Mouse (Mus musculus) hindbrain, embryonic 12.5 days (tissue): ENCODE data around the gene Vmn1r30. TPM values are rescaled to one million over a fixed set of nuclear protein-coding genes. Genes with fewer than 3 reads are reported as not detected.

Source experiments
- ATAC-seq: fragments of 200-750 bp; cut with Nextera tagmentation; 2 replicates; pipeline ENCODE4 v1.8.0; 2017; ENCODE audit warnings: moderate TSS enrichment; ENCODE audit not compliant: low FRiP score
- H3K27ac ChIP-seq: fragments of 300-500 bp; sonication (generic); 2 replicates; pipeline ENCODE4 v1.5.1; 2016; ENCODE audit warnings: mild to moderate bottlenecking
- H3K27me3 ChIP-seq: fragments of 300-500 bp; sonication (generic); 2 replicates; pipeline ENCODE4 v1.6.1; 2016; ENCODE audit warnings: mild to moderate bottlenecking
- H3K36me3 ChIP-seq: fragments of 300-500 bp; sonication (generic); 2 replicates; pipeline ENCODE4 v1.6.1; 2016; ENCODE audit warnings: mild to moderate bottlenecking
- H3K4me1 ChIP-seq: fragments of 300-500 bp; sonication (generic); 2 replicates; pipeline ENCODE4 v1.6.1; 2016
- H3K4me2 ChIP-seq: fragments of 300-500 bp; sonication (generic); replicated peaks from 2 replicates; pipeline ENCODE4 v1.6.1; 2016; ENCODE audit warnings: mild to moderate bottlenecking
- H3K4me3 ChIP-seq: fragments of 300-500 bp; sonication (generic); 2 replicates; pipeline ENCODE4 v1.5.1; 2016; ENCODE audit warnings: mild to moderate bottlenecking
- H3K9ac ChIP-seq: fragments of 300-500 bp; sonication (generic); 2 replicates; pipeline ENCODE4 v1.6.1; 2016; ENCODE audit warnings: mild to moderate bottlenecking, moderate library complexity
- H3K9me3 ChIP-seq: fragments of 300-500 bp; sonication (generic); replicated peaks from 2 replicates; pipeline ENCODE4 v1.6.1; 2016; ENCODE audit warnings: mild to moderate bottlenecking
- WGBS: fragments of 180-500 bp; shearing (Covaris S2); methylation state at CpG from one replicate; pipeline ENCODE4 v1.1.7; 2016; 5-methylcytosine and 5-hydroxymethylcytosine counted together
- polyA plus RNA-seq: library from polyadenylated mRNA; unstranded; fragments of >200 nt; fragmentation: Nextera tagmentation; extraction: Ambion mirVana; gene quantifications from 2 replicates; pipeline ENCODE4 v1.2.1, GENCODE M21; 2016

Vmn1r30 gene
- not detected in 2 replicates for polyA plus RNA-seq

DNA sequence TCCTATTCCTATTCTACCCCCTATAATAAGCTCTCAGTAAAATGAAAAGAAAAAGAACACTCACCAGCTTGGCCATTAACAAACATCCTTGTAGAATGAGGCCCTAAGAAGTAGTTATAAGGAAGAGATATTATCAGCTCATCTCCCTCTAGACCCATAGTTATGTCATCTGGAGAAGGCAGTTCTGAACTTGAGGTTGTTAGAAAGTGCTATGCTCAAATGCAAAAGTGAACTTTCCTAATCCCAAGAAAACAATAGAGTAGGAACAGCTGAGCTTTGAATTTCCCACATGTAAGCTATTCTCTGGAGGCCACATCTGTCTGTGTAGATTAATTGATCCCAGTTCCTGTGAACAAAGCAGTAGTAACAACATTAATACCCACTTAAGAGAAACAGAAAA lies at the start of gene Vmn1r30:
TSS of gene Vmn1r30 (minus strand) at position 101 of the 400 bp plus-strand sequence.
- Histone ChIP-seq H3K4me1 (no peaks in the 10 kb centered on the region), H3K27ac (no peak within 1 kb of the TSS), H3K4me2 (no peak within 1 kb of the TSS), H3K27me3 (no peaks in the 10 kb centered on the region), H3K9me3 (no peaks in the 10 kb centered on the region), H3K9ac (no peak within 1 kb of the TSS), H3K36me3 (no peaks in the 10 kb centered on the region), H3K4me3 (no peak within 1 kb of the TSS)
- no peak for ATAC-seq

DNA sequence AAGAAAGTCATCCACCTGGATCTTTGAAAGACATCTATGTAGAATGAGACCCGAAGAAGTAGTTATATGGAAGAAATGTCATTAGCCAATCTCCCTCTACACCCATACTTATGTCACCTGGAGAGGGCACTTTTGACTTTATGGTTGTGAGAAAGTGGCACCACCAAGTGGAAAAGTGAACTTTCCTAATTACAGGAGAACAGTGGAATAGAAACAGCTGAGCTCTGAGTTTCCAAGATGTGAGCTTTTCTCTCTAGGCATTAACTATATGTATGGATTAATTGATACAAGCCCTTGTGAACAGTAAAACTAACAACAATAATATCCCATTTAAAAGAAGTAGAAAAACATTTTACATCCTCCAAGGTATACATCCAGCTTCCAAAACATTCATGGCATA lies 32.0 kb upstream of the Vmn1r30 start, which contains the start of gene Vmn1r31:
TSS of gene Vmn1r31 (minus strand) at position 101 of the 400 bp plus-strand sequence.
- no peaks in the 10 kb centered on the region for H3K9me3 ChIP-seq

More for the DNA sequence above, 32.0 kb upstream of the Vmn1r30 start, which contains the start of gene Vmn1r31:
- Histone ChIP-seq H3K27ac (no peak within 1 kb of the TSS), H3K4me3 (no peak within 1 kb of the TSS), H3K9ac (no peak within 1 kb of the TSS), H3K36me3 (no peaks in the 10 kb centered on the region), H3K4me1 (no peaks in the 10 kb centered on the region), H3K27me3 (no peaks in the 10 kb centered on the region), H3K4me2 (no peak within 1 kb of the TSS)
- WGBS, result 98% methylated on average over 1 of the region's 1 CpGs
- ATAC-seq, result no peak

Other genes with a start within 250 kb of the Vmn1r30 start
- gene Vmn1r27, start 224.6 kb downstream of the Vmn1r30 start, polyA plus RNA-seq, result not detected in 2 replicates
- gene Vmn1r28, start 181.3 kb downstream of the Vmn1r30 start, polyA plus RNA-seq, result not detected in 2 replicates
- gene Vmn1r29, start 141.8 kb downstream of the Vmn1r30 start, polyA plus RNA-seq, result not detected in 2 replicates
- not detected in 2 replicates for gene Vmn1r31, start 31.9 kb upstream of the Vmn1r30 start, polyA plus RNA-seq
- gene Abcg2, start 141.1 kb upstream of the Vmn1r30 start, polyA plus RNA-seq, result 41.8 and 42.5 TPM in 2 replicates